Mouse (Mus musculus): ENCODE results near the gene Gpr162.
"Not testable (repeated sequence)": the region's sequence is repeated elsewhere in the genome, so short reads cannot be mapped to it uniquely, and the experiment has no call there.

Gene Gpr162

GRCm38 (mm10) chr6:124811403-124811665 lies 52.4 kb downstream of the Gpr162 start:
- no peak for DNase-seq (ENCODE audit: low read depth)

- not testable (repeated sequence) for DNase-seq (ENCODE audit: low read depth)
These were observed 53.0 kb downstream of the Gpr162 start for GRCm38 (mm10) chr6:124810566-124811402.

GRCm38 (mm10) chr6:124809775-124810538 lies 53.8 kb downstream of the Gpr162 start:
- DNase-seq (ENCODE audit: low read depth) = no peak

DNA sequence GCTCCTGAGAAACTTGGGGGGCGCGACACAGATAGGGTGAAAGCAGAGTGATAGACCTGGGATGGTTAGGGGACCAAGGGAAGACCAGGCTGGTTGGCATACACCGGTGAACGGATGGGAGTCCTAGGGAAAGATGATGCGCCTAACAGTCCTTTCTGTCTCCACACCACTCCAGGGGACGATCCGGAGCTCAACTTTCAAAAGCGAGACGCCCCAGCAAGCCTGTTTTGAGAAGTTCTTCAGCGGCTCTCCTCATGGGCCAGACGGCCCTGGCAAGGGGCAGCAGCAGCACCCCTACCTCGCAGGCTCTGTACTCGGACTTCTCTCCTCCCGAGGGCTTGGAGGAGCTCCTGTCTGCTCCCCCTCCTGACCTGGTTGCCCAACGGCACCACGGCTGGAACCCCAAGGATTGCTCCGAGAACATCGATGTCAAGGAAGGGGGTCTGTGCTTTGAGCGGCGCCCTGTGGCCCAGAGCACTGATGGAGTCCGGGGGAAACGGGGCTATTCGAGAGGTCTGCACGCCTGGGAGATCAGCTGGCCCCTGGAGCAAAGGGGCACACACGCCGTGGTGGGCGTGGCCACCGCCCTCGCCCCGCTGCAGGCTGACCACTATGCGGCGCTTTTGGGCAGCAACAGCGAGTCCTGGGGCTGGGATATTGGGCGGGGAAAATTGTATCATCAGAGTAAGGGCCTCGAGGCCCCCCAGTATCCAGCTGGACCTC lies 54.6 kb downstream of the Gpr162 start:
- no peak for DNase-seq (ENCODE audit: low read depth)
